Mouse (Mus musculus): ENCODE results near the gene Dll4. TPM values are rescaled to one million over a fixed set of nuclear protein-coding genes. Genes with fewer than 3 reads are reported as not detected.

Dll4 gene
- total RNA-seq (2015) = 0.05 TPM in 1 of 2 replicates, not detected in the other
- not detected in 2 replicates for total RNA-seq (2017)

DNA sequence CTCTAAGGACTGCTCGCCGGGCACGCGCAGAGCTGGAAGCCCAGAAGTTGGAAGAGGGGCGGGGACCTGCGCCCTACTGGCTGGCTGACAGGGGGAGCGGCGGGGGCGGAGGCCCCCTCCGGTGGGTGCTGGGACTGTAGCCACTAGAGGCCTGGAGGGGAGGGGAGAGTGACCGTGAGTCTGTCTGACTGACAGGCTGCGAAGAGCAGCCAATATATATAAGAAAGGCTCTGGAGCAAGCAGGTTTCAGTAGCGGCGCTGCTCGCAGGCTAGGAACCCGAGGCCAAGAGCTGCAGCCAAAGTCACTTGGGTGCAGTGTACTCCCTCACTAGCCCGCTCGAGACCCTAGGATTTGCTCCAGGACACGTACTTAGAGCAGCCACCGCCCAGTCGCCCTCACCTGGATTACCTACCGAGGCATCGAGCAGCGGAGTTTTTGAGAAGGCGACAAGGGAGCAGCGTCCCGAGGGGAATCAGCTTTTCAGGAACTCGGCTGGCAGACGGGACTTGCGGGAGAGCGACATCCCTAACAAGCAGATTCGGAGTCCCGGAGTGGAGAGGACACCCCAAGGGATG lies at the start of gene Dll4:
TSS of gene Dll4 (plus strand) at position 217 of the 576 bp plus-strand sequence.
- peak; percentile 26 for ATAC-seq (replicated peaks; ENCODE audit: poor library complexity)

- ATAC-seq (replicated peaks; ENCODE audit: poor library complexity) = no peak
Measured at GRCm38 (mm10) chr2:119276926-119277325, 48.7 kb upstream of the Dll4 start.

- no peak for ATAC-seq (replicated peaks; ENCODE audit: poor library complexity)
Measured at GRCm38 (mm10) chr2:119277810-119278209, 47.8 kb upstream of the Dll4 start.

DNA sequence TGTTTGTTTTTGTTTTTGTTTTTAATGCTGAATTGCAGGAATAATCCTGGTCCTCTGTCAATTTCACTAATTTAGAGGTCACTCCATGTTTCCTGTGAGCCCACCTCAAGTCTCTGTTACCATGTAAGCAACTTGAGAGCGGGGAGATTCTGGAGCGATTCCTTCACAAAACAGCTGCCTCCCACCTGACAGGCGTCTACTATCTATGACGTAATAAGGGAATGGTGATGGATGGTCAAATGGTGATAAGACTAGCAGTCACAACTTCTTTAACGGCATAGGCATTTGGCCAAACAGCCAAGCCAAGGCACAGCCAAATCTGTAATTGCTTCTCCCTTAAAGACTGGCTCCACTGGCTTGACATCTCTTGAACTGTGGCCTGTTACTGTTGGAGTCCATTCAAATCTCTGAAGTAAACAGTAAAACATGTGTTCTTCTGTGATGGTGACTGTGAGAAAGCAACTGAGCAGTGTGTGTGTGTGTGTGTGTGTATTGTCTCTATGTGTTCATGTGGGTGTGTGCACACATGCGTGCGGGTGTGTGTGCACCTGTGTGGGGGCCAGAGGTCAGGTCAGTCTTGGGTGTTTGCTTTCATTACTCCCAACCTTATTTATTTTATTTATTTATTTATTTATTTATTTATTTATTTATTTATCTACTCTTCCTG lies 43.6 kb upstream of the Dll4 start:
- peak; percentile 46 for ATAC-seq (replicated peaks; ENCODE audit: poor library complexity)

GRCm38 (mm10) chr2:119287372-119287771 lies 38.2 kb upstream of the Dll4 start:
- ATAC-seq (replicated peaks; ENCODE audit: poor library complexity) = no peak

DNA sequence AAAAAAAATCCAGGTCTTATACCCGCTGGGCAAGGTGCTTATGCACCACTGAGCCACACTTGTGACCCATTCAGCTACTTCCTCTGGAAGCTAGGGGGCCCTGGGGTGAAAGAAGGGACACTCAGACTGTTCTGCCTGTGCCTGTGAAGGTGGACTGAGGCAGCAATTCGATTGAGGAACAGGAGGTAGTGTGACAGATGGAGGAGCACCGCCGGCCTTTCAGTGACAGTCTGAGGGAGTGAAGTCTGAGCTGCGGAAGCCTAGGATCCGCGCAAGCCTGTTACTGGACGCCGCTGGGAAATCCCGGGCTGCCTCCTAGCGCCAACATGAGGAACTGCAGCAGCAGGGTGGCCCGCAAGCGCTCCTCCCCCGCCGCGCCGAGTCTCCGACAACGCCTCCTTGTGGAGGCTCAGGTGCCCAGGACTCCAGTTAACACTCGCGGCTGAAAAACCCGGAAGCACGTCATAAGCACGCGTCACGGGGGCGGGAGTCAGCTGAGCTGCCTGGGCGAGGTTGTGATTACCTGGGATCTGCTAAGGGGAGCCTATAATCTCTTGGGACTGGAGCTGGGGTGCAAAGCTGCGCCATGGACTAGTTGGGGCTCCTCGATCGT lies 37.2 kb upstream of the Dll4 start, which contains the start of gene Vps18:
TSS of gene Vps18 (plus strand) at position 471 of the 613 bp plus-strand sequence.
- peak; percentile 97 for ATAC-seq (replicated peaks; ENCODE audit: poor library complexity)

- peak; percentile 43 for ATAC-seq (replicated peaks; ENCODE audit: poor library complexity)
Measured at GRCm38 (mm10) chr2:119289014-119289416, 36.6 kb upstream of the Dll4 start.

DNA sequence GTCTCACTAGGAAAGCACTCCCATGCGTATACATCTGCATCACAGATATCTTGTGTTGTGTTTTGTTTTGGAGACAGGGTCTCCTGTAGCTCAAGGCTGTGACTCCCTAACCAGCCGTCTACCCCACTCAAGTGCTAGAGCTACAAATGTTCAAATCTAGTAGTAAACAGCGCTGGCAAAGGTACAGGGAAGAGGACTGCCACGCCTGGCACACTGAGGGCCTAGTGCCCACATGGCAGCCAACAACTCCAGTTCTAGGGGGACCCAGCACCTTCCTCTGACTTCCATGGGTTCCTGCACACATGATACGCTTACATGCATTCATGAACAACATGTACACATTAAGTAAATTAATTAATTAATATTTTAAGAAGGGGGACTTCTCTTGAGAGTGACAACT lies 33.3 kb upstream of the Dll4 start:
- ATAC-seq (replicated peaks; ENCODE audit: poor library complexity) = no peak

GRCm38 (mm10) chr2:119292852-119293251 lies 32.7 kb upstream of the Dll4 start:
- ATAC-seq (replicated peaks; ENCODE audit: poor library complexity) = no peak

- no peak for ATAC-seq (replicated peaks; ENCODE audit: poor library complexity)
Measured at GRCm38 (mm10) chr2:119293311-119293710, 32.3 kb upstream of the Dll4 start.

- ATAC-seq (replicated peaks; ENCODE audit: poor library complexity) = no peak
Measured at GRCm38 (mm10) chr2:119293776-119294390, 31.7 kb upstream of the Dll4 start.

- no peak for ATAC-seq (replicated peaks; ENCODE audit: poor library complexity)
Measured at GRCm38 (mm10) chr2:119294411-119294810, 31.2 kb upstream of the Dll4 start.

DNA sequence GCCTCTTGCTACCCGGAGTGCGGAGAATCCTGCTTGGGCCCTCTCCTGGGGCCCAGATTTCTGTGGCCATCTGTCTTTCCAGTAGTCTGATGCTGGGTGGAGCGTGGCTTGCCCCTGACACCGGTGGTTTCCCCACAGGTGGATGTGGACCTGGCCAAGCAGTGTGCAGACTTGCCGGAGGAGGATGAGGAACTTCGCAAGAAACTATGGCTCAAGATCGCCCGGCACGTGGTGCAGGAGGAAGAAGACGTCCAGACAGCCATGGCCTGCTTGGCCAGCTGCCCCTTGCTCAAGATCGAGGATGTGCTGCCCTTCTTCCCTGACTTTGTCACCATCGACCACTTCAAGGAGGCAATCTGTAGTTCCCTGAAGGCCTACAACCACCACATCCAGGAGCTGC lies 28.8 kb upstream of the Dll4 start:
- ATAC-seq (replicated peaks; ENCODE audit: poor library complexity) = no peak

DNA sequence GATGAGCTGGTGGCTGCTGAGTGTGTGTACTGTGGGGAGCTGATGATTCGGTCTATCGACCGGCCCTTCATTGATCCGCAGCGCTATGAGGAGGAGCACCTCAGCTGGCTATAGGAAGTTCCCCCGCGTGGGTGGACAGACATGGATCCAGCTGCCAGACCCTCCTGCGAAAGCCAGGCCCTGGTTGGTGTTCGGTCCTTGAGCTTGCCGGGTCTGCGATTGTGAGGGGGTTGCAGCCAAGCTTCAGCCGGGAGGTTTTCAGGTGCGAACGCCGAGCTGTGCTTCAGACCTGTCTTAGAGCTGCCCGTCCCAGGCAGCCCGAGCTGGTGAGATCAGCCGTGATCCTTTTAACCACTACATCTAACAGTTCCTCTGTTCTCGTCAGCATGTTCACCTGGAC lies 28.1 kb upstream of the Dll4 start:
- ATAC-seq (replicated peaks; ENCODE audit: poor library complexity) = no peak

DNA sequence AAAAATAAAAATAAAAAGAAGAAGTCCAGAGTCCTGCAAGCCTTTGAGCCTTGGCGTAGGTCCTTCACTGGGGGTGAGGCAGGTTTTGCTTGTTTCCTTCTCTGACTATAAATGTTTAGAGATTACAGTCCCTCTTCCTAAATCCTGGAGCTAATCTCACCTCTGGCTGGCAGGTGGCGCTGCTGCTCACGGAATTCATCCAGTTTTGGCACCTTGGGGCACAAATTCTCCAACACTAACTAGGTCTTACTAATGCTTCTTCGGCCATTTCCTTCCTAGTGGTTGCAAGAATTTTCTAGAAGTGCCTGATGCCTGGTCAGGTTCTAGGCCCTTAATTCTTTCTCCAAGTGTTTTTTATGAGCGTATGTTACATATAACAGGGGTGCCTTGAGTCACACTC lies 27.3 kb upstream of the Dll4 start:
- ATAC-seq (replicated peaks; ENCODE audit: poor library complexity) = peak; percentile 49

GRCm38 (mm10) chr2:119298839-119299238 lies 26.7 kb upstream of the Dll4 start:
- ATAC-seq (replicated peaks; ENCODE audit: poor library complexity) = no peak

DNA sequence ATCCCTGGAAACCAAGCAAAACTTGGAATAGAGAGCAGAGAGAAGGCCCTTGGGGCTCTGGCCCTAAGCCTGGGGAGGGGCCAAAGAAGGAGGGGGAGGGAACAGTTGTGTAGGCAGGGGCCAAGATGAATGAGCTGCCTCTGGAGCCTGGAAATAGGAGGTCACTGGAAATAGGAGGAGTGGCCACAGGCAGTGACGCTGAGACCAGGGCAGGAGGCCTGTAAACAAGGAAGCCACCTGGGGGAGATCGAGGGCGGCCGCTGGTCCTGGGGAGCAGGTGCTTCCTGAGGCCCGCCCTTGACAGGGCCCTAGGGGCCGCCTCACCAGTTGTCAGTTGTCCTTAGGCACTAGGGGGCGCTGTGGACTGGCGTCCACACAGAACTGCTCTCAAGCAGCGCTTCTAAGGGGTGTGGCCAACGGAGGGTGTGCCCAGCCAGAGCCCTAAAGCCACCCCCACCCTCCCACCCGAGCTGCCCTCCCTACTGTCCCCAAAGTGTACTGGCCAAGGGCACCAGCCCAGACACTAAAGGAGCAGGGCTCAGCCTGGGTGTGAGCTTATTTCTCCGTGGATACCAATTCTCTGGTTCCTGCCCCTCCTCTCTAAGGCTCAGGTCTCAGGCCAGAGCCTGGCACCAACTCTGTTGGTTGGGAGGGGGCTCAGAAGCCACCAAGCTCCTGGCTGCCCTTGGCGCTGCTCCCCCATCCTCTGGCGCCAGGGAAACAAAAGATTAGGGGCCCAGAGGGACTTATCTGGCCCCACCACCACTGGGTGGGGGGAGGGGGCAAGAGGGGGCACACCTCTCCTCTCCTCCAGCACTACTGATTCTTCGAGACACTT lies 25.4 kb upstream of the Dll4 start:
- peak; percentile 79 for ATAC-seq (replicated peaks; ENCODE audit: poor library complexity)

GRCm38 (mm10) chr2:119300819-119301493 lies 24.6 kb upstream of the Dll4 start:
- ATAC-seq (replicated peaks; ENCODE audit: poor library complexity) = no peak

GRCm38 (mm10) chr2:119302876-119303275 lies 22.7 kb upstream of the Dll4 start:
- no peak for ATAC-seq (replicated peaks; ENCODE audit: poor library complexity)

- peak; percentile 43 for ATAC-seq (replicated peaks; ENCODE audit: poor library complexity)
Measured at GRCm38 (mm10) chr2:119304391-119304790, 21.2 kb upstream of the Dll4 start.
